Comparison of ENCODE assay signal across 1 mouse cellular context in the genomic region with DNA sequence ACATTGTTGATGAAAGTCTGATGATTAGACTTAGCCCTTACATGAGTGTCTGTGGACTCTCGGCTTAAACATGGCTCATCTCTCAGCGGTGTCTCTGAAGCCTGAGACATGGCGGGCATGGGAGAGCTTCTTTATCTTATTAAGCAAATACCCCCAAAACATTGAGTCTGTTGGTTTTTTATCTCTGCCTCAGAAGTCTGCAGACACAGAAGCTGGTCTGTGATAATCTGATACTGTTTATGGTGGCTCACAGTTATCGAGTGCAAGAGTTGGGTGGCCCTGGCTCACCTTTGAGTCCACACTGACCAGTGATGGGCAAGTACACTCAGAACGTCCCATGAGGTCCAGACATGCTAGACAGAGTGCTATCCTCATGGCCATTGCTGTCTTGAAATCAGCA.
TF ChIP-seq lines count a peak whose summit lies in the region.

No protein-coding gene starts in this region.

TF ChIP-seq in MEL, 35 proteins besides CTCF, POLR2A, EP300 and RAD21 (continued from another document):
- no peak for TF ChIP-seq ZNF384 (IDR thresholded peaks at IDR 0.05; ENCODE audit: low read depth, low read length)
- TF ChIP-seq MXI1 (IDR thresholded peaks at IDR 0.05; ENCODE audit: low read depth, low read length) = no peak
- TF ChIP-seq UBTF (IDR thresholded peaks at IDR 0.05; ENCODE audit: borderline replicate concordance, insufficient read depth, low read depth, low read length) = no peak
- no peak for TF ChIP-seq E2F4 (IDR thresholded peaks at IDR 0.05; ENCODE audit: borderline replicate concordance, low read depth, low read length)
- peak; percentile 70; the same call in 1 of the 2 replicates for TF ChIP-seq MYB (IDR thresholded peaks at IDR 0.05; ENCODE audit: low read depth, low read length)
- TF ChIP-seq TAL1 (IDR thresholded peaks at IDR 0.05; ENCODE audit: low read length) = peak; percentile 86
- TF ChIP-seq MAX (IDR thresholded peaks at IDR 0.05; ENCODE audit: low read length) = no peak
- no peak for TF ChIP-seq NRF1 (IDR thresholded peaks at IDR 0.05; ENCODE audit: insufficient read depth, low read depth, low read length, poor library complexity, severe bottlenecking)
- no peak for TF ChIP-seq POLR2AphosphoS2 (IDR thresholded peaks at IDR 0.05; ENCODE audit: low read length)
- no peak for TF ChIP-seq MEF2A (IDR thresholded peaks at IDR 0.05; ENCODE audit: extremely low read depth, insufficient replicate concordance, low read depth, low read length, poor library complexity, severe bottlenecking)
- TF ChIP-seq GATA1 (IDR thresholded peaks at IDR 0.05; ENCODE audit: low read depth, low read length) = peak; percentile 98
- TF ChIP-seq NELFE (IDR thresholded peaks at IDR 0.05; ENCODE audit: low read depth, low read length) = no peak
- no peak for TF ChIP-seq CHD1 (IDR thresholded peaks at IDR 0.05; ENCODE audit: low read depth, low read length)
- TF ChIP-seq SIN3A (IDR thresholded peaks at IDR 0.05; ENCODE audit: low read length) = peak; percentile 75
- TF ChIP-seq POLR2AphosphoS5 (IDR thresholded peaks at IDR 0.05; ENCODE audit: borderline replicate concordance, low read depth, low read length) = no peak
- TF ChIP-seq ZMIZ1 (IDR thresholded peaks at IDR 0.05; ENCODE audit: low read depth, low read length) = no peak
- no peak for TF ChIP-seq ZKSCAN1 (IDR thresholded peaks at IDR 0.05; ENCODE audit: low read depth, low read length)
- TF ChIP-seq MAFK (IDR thresholded peaks at IDR 0.05; ENCODE audit: borderline replicate concordance, low read depth, low read length) = peak; percentile 59; the same call in 1 of the 2 replicates
- no peak for TF ChIP-seq USF1 (IDR thresholded peaks at IDR 0.05; ENCODE audit: low read depth, low read length)
- peak; percentile 26; the same call in 1 of the 2 replicates for TF ChIP-seq TBP (IDR thresholded peaks at IDR 0.05; ENCODE audit: low read depth, low read length)
- peak; percentile 59 for TF ChIP-seq BHLHE40 (IDR thresholded peaks at IDR 0.05; ENCODE audit: borderline replicate concordance, low read depth, low read length)
